Mouse (Mus musculus): ENCODE results near the gene Fat1.
A peak's percentile ranks its signal among the peaks of the same experiment; 100 is the strongest.

Fat1 gene

GRCm38 (mm10) chr8:44934850-44935497, at the start of gene Fat1:
Gene Fat1 (plus strand): TSS chr8:44935447.
- peak; percentile 98 for DNase-seq (ENCODE audit: low spot score)

GRCm38 (mm10) chr8:44894626-44895025, 40.6 kb upstream of the Fat1 start:
- peak; percentile 34 for DNase-seq (ENCODE audit: low spot score)

- DNase-seq (ENCODE audit: low spot score): no peak
Measured at GRCm38 (mm10) chr8:44899575-44899991, 35.7 kb upstream of the Fat1 start.

GRCm38 (mm10) chr8:44911126-44911903, 23.9 kb upstream of the Fat1 start:
- peak; percentile 18 for DNase-seq (ENCODE audit: low spot score)

- DNase-seq (ENCODE audit: low spot score): no peak
Measured at GRCm38 (mm10) chr8:44919487-44920082, 15.7 kb upstream of the Fat1 start.

- DNase-seq (ENCODE audit: low spot score): no peak
Measured at GRCm38 (mm10) chr8:44920379-44921032, 14.7 kb upstream of the Fat1 start.

- DNase-seq (ENCODE audit: low spot score): peak; percentile 18
Measured at GRCm38 (mm10) chr8:44924995-44925394, 10.3 kb upstream of the Fat1 start.

- DNase-seq (ENCODE audit: low spot score): no peak
Measured at GRCm38 (mm10) chr8:44930058-44930457, 5.2 kb upstream of the Fat1 start.

- no peak for DNase-seq (ENCODE audit: low spot score)
Measured at GRCm38 (mm10) chr8:44932546-44933342, 2.5 kb upstream of the Fat1 start.

GRCm38 (mm10) chr8:44933478-44933877, 1.8 kb upstream of the Fat1 start:
- no peak for DNase-seq (ENCODE audit: low spot score)

- no peak for DNase-seq (ENCODE audit: low spot score)
Measured at GRCm38 (mm10) chr8:44934416-44934815, 831 bp upstream of the Fat1 start.

GRCm38 (mm10) chr8:44935741-44936140, 494 bp downstream of the Fat1 start:
- DNase-seq (ENCODE audit: low spot score): peak; percentile 91

GRCm38 (mm10) chr8:44936481-44936961, 1.3 kb downstream of the Fat1 start:
- no peak for DNase-seq (ENCODE audit: low spot score)

- DNase-seq (ENCODE audit: low spot score): peak; percentile 75
Measured at GRCm38 (mm10) chr8:44937141-44937825, 2.0 kb downstream of the Fat1 start.

GRCm38 (mm10) chr8:44937905-44938642, 2.8 kb downstream of the Fat1 start:
- peak; percentile 95 for DNase-seq (ENCODE audit: low spot score)

GRCm38 (mm10) chr8:44938643-44938979, 3.4 kb downstream of the Fat1 start:
- DNase-seq (ENCODE audit: low spot score): no peak

GRCm38 (mm10) chr8:44945577-44945976, 10.3 kb downstream of the Fat1 start:
- no peak for DNase-seq (ENCODE audit: low spot score)

- no peak for DNase-seq (ENCODE audit: low spot score)
Measured at GRCm38 (mm10) chr8:44948597-44948996, 13.3 kb downstream of the Fat1 start.

GRCm38 (mm10) chr8:44960455-44960854, 25.2 kb downstream of the Fat1 start:
- no peak for DNase-seq (ENCODE audit: low spot score)

GRCm38 (mm10) chr8:44960906-44961305, 25.7 kb downstream of the Fat1 start:
- DNase-seq (ENCODE audit: low spot score): no peak

Data from urinary bladder, postnatal 14 days (tissue).